Mouse (Mus musculus) cerebellum, adult 8-10 months (tissue): ENCODE results near the gene Spon1.
A peak's percentile ranks its signal among the peaks of the same experiment; 100 is the strongest.

Source experiments
- DNase-seq: peaks from one replicate; pipeline ENCODE4 v3.0.0; 2022

Spon1 gene

DNA sequence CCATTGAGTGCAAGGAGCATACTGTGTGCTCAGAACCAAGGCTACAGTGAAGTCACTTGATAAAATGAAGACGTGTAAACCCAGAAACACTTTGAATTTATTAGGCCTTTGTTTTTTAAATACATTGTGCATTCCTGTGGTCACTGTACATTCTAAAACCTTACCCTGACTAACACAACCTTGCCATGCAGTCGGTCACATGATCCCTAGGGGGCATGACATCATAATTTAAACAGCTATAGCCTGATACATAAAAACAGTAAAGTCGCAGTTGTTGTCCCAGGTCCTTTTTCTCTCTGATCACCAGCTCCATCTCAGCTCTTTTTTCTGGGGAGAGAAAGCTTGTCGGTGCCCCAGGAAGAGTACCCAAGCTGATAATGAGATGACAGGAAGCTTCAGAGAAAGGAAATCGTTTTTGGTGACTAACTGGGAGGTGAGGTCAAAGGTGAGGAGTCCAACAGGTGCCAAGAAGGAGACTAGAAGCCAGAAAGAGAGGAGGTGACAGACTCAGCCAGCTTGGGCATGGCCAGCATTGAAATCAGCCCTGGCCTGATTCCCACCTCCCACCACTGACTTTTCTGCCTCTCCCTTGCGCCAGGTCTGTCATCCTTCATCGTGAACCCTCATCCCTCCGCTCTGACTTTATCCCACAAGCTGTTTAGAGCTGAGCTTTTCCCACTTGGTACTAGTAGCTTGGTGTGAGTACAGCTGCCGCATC is 246.1 kb downstream of the Spon1 start:
- no peak for DNase-seq

DNA sequence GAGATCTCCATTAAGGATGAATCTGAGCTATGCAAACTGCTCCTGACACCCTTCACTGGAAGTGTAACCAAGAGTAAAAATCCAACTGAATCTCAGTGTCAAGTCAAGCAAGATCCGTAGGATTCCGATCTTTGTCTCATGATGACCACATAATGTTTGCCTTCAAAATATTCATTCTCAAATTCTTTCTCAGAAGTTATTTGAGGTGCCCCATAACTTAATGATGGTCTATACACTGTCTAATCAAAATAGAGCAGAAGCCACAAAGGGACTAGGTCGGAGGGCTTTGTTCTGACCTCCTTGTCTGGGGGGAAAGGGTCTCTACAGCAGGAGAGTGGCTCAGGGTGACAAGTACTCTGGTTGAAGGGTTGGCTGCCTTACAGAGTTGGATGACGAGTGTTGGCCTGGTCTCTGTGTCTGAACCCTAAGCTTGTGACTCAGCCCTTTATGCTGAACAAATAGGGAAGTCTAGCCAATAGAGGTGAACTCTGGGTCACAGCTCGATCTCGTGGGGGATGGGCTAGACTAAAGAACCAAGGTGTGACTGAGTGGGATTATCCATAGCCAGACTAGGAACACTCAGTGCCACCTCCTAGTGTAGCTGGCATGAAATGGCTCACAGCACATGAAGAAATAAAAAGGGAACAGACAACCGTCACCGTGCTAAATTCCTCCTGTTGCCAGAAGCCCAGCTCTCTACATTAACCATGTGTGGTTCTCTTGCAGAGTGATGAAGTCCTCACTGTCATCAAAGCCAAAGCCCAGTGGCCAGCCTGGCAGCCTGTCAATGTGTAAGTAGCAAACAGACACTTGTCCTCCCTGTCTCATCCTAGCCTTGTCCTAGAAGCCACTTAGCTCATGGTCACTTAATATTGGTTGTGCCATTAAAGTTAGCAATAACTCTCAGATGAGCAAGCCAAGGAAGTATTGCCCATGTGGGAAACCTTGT is 250.5 kb downstream of the Spon1 start:
- no peak for DNase-seq

DNA sequence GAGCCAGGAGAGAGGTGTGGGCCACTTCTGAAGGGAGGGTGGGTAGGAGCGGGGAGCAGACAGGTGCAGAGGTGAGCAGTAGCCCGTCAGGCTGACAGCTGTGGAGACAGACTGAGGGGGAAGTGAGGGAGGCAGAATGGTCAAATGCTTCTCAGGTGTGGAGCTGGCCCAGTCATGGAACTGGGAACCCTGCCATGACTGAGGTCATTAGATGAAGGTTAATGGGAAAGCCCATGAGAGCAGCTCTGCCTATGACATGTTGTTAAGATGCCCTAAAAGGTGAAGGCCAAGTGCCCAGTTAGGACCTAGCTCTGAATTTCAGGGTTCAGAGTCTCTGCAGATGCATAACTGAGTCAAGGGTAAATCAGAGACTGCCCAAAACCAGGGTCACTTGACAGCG is 253.1 kb downstream of the Spon1 start:
- no peak for DNase-seq

DNA sequence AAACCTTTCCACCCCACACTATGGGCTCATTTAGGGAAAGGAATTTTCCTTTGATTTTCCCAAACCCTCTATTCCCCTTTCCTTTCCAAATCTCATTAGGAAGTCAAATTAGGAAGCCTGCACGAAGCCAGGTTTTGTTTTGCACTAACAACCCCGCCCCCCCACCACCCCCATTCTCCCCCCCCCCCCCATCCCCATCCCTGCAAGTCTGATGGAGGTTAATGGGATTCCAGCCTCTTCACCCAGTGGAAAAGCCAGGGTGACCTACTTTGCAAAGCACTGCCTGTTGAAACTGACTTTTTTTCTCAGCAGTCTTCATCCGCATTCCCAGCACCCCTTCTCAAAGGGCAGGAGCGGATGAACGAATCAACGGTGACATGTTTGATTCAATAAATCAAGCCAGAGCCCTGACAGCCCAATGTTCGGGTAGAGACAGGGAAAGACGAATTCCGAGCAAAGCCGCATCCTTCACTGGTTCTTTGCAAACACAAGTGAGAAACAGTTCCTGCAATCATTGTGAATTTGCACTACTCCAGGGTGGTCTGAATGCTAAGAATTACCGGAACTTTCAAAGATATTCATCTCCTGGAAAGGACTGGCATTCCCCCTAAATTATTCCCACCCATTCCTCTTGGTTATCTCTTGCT is 254.4 kb downstream of the Spon1 start:
- peak; percentile 49 for DNase-seq

DNA sequence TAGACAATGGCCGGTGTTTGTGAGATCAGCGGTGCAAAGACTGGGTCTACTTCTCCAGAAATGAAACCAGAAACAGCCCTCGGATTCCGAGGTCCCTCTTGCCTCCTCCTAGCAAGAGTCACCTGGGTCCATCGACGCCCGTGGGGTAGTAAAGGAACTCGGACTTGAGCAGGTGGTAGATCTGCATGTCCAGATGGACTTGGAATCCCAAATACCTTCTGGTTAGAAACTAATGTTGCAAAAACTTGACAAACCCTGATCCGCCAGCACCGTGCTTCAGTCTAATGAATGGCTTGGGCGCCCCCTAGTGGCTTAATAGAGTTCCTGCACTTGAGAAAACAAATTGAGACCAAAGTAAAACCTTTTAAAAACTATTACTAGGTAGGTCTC is 254.9 kb downstream of the Spon1 start:
- peak; percentile 91 for DNase-seq

DNA sequence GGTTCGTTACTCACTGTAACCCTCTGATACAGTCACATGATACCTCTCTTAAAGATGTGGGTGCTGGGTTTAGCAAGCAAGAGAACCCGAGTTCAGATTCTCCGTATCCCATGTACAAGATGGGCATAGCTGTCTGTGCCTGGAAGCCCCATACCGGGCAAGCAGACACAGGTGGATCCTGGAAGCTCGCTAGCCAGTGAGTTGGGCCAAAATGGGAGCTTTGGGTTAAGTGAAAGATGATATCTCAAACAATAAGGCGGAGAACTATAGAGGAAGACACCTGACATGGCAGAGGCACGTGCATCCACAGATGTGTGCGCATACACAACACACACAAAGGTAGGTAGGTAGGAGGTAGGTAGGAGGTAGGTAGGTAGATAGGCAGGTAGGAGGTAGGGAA is 261.1 kb downstream of the Spon1 start:
- no peak for DNase-seq

DNA sequence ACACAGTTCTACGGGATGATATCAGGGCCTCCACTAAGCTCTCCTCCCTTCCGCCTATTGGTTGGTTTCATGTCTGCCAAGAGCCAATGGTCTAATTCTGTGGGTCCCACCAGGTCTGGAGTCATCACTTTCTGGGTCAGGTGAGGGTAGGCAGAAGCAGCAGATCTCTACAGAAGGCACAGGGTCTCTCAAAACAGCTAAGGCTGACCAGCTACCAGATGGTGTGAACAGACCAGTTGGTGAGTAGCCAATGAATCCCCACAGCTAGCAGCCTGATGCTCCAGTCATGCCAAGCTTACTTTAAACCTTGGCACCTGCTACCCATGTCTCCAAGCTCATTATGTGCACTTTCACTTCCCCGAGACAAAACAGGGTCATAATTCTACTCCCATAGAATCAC is 261.6 kb downstream of the Spon1 start:
- DNase-seq: peak; percentile 87

DNA sequence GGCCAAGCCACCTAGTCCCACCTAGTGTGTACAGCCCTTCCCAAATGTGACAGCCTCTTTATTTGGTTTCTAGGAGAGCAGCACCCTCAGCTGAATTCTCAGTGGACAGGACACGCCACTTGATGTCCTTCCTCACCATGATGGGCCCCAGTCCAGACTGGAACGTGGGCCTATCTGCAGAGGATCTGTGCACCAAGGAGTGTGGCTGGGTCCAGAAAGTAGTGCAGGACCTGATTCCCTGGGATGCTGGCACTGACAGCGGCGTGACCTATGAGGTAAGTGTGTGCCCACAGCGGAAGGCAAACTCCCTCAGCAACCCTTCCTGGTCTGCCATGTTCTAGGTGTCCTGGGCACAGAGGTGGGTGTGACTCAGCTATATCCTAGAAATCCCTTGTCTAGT is 263.0 kb downstream of the Spon1 start:
- DNase-seq: no peak

DNA sequence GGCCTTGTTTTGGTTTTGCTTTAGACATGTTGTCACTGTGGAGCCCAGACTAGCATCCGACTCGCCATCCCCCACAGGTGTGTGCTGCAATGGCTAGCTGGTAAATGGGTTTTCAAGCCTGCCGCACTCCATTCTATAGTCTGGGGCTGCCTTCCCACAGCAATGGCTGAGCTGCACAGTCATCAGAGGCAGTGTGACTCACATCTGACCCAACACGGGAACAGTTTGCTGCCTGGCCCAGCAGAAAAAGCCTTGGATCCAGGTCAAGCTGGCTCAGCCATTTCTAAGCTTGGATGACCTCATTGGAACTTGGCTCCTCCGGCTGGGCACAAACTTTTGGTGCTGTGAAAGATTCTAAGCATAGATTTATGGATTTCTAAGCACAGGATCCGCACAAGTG is 263.8 kb downstream of the Spon1 start:
- DNase-seq: peak; percentile 77

DNA sequence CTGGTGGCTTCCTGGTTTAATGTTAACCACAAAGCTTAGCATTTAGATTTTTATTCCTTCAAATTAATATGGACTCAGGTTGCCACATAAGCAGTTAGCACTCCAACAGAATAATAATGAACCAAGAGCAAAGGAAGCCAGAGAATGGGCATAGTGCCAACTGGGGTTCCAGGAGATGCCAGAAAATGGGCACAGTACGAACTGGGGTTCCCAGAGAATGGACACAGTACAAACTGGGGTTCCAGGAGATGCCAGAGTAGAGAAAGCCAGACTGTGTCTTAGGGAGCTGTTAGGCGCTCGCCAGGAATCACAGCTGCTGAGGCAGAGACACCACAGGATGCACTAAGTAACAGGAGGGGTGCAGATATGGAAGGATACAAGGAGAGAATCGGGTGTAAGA is 271.4 kb downstream of the Spon1 start:
- DNase-seq: peak; percentile 54

DNA sequence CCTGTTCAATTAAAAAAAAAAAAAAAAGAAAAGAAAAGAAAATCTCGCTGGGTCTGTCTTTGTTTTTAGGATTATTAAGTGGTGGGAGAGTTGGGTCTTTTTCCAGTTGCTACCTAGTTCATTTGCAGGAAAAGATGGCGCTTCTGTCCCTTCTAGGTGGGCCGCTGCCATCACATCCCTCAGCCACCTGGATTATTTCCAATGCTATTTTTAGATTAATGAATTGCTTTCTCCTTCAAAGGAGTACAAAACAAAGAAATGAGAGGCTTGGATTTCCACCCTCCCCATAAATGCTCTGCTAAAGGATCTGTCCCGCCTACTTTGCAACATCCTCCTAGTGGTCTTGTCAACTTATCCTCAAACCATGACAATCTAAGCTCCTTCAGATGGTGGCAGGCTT is 275.6 kb downstream of the Spon1 start:
- DNase-seq: no peak

DNA sequence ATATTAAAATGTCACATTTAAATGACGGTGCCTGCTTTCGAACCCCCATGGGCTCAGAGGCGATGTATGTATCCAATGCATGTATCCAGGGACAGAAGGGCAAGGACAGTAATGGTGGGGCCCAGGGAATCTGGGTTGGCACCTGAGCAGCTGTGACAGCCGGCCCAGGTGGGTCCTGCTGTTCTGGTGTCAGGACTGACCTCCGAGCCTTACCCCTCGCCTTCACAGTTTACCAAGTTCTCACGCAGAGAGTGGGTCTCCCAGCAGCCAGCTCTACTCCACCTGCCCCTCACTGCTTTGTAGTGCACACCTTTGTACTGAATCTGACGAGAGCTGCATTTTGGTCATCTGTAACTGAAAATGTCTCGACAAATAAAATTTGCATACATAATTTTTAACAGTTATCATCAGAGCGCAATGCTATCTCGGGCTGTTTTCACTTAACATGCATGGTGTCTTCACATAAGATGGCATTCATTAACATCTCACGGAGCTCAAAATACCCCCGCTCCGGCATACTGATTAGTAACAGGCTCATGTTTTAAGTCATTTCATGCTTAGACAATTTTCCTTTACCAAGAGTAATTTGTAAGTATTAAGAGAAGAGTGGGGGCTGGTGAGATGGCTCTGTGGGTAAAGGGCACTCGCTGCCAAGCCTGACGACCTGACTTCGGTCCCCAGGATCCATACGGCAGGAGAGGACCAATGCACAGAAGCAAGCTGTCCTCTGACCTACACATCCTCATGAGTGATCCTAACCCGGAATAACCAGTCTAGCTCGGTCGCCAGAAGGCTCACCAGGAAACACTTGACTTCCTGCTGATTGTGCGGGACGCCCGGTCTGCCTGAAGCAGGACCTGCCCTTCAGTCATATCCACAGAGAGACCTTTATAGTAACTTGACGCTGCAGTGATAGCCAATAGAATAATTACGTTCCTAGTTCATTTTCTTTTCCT is 277.5 kb downstream of the Spon1 start:
- DNase-seq: no peak

DNA sequence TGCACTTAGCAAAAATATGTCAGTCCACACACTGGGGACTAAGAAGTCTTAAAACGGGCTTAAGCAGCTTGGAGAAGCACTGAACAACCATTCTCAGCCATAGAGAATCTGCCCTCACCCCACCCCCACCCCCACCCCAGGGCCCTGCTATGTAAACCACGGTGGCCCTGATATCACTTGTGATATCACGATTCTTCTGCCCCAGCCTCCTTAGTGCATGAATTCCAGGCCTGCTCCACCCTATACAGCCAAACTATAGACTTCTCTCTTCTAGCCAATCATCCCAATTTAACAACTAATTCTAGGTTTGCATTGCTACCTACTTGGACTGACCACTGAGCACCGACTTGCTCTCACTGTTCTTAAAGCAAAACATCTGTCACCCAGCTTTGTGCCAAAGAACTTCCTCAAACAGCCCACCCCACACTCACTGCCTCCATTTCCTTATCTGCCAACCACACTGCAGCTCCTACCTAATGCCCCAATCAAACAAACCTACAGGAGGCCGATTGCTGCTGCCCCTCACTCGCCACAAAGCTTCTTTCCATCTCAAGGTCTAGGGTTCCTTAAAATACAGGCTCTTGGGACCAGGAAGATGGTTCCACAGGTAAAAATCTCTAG is 278.2 kb downstream of the Spon1 start:
- DNase-seq: no peak

DNA sequence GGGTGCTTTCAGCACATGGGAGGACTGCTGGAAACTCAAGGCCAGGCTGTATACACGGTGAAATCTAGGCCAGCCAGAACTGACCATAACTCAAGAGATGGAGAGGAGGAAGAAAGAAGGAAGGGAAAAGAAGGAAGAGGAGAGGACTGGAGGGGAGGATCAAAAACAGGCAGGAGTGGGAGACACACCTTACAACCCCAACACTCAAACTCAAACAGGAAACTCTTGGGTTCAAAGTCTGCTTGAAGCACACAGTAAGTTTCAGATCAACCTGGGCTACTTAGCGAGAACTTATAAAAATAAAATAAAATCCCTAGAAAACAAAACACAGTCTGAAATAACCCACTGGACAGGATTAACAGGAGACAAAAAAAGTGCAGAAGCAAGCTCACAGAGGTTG is 280.0 kb downstream of the Spon1 start:
- no peak for DNase-seq

DNA sequence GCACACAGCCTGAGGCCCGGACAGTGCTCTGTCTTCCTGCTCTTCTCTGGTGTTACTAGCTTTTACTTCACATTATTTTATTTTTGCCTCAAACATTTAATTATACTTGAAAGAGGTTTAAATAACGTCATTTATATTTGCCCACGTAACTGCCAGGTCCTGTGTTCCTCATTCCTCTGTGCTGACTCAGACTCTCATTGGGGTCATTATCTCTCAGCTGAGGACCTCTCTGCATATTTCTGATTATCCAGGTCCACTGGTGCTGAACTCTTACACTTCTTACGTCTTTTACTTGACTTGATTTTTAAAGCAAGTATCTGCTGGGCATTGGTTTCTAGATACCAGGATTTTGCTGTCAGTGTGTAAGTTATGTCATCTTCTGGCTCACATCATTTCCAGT is 287.9 kb downstream of the Spon1 start:
- no peak for DNase-seq

DNA sequence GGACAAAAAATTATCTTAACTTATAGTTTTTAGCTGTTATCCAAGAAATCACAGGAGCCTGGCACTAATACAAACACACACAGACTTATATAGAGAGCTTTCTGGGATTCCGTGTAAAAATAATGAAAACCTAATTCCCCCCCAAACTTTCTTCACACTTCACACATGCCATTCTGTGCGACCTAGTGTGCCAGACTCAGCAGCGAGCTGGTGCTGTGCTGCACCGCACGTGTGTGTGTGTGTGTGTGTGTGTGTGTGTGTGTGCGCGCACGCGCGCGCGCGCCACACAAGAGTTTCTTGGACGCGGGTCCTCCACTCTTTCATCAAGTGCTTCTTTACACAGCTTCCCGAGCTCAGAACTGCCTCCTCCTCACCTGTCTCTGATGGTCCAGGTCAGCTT is 292.4 kb downstream of the Spon1 start:
- DNase-seq: no peak

DNA sequence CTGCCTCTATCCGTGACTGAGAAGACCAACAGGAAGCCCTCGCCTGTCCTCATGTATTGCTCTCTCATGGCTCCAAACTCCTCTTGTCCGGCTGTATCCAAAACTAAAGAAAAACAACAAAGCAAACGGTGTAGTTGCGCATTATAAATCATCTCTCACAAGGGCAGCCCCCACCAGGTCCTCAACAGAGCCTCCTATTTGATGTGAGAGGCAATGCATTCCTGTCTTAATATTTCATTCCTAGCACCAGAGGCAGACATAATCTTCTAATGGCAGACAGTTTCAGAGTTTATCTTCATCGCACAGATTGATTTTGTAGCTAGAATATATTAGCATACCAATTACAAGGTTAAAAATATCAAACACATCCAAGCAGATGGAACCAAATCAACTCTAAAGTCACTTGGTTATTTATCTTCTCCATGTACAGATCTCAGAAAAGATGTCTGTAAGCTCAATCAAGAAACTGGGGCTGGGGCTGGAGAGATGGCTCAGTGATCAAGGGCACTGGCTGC is 293.2 kb downstream of the Spon1 start:
- no peak for DNase-seq

DNA sequence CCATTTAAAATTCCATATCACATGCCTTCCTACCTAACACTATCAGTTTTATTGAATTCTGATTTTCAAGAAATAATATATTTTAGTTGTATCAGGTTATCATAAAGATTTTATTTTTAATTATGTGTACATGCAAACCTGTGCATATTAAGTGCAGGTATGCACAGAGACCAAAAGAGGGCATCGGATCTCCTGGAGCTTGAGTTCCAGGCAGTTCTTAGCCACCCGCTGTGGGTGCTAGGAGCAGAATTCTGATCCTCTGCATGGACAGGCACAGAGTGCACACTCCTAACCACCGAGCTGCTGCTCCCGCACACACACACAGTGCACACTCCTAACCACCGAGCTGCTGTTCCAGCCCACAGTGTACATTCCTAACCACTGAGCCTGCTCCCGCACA is 294.6 kb downstream of the Spon1 start:
- no peak for DNase-seq

DNA sequence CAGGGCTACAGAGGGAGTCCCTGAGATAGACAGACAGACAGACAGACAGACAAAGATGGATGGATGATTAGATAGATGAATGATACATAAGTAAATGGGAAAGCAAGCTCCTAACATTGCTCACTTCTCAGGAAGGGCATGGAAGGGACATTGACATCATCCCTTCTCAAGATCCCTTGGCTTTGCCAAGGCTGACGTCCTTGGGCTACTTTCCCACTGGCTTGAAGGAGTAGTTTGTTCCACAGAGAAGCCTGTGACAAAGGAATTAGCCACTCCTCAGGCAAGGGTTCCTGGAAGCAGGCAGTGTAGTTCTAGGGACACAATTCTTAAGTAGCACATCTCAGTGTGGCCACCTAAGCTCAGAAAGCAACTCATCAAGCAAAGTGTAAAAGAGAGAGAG is 296.7 kb downstream of the Spon1 start:
- DNase-seq: no peak

DNA sequence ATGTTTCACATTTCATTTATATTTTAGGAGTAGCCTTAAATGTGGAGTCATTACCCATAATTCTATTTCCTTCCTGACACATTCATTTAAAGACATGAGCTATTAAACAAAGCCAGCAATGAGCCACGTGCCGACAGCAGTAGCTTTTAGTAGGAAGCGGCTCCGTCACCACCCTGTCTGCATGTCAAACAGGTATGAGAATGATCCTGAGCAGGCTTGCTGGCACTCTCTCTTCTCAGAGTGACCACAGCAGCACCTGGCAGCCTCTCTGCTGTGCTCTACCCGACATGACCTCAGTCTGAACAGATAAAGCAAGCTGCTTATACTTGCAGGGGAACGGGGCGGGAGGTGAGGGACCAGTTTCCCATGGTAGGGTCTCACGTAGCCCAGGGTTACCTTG is 297.7 kb downstream of the Spon1 start:
- no peak for DNase-seq

DNA sequence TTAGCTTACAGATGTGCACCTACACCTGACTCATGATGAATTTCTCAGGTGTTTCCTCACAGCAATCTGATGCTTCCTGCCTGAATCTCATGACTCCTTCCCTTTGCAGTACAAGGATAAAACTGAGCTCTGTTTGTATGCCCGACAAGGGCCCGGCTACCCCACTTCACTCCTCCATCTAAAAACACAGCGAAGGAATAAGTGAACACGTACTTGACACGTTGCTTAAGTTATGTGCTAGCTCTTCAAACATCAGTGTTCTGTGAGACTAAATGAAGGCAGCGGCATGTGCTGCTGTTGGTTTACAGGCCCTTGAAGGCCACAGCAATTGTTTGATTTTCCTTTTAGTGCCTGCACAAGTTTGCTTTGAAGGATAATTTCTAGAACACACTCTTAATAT is 298.2 kb downstream of the Spon1 start:
- DNase-seq: no peak
